ENCODE assay signal across 16 mouse cellular contexts in genomic region chr1:179345318-179345925, GRCm38 (mm10).
"Had no signal": no experiment of that assay in that cellular context is flagged by ENCODE, and none has a peak within 500 bp of the region (broad histone marks: within the 10 kb centered on the region; RNA-seq: fewer than 3 reads in every experiment).

No protein-coding gene starts in this region.

- H3K36me3 ChIP-seq: limb, embryonic 10.5 days; liver, embryonic 15.5 days had no signal

- H3K9ac ChIP-seq: liver, embryonic 15.5 days had no signal

- H3K27ac ChIP-seq: left cerebral cortex, adult 2 months; limb, embryonic 10.5 days; liver, embryonic 15.5 days had no signal

- DNase-seq: kidney, adult 8-10 months; kidney, postnatal 25 days; lung, adult 2 months; lung, postnatal 4 days; retina, postnatal 1 day; right cerebral cortex, postnatal 4 days; spleen, adult 18-20 months; thymus, adult 18-20 months; thymus, postnatal 14 days had no signal

- H3K9me3 ChIP-seq: limb, embryonic 10.5 days; liver, embryonic 15.5 days had no signal

- ATAC-seq: intestine, embryonic 16.5 days; lung, postnatal 0 days had no signal

- H3K4me3 ChIP-seq: left cerebral cortex, adult 2 months; limb, embryonic 10.5 days; liver, embryonic 15.5 days; myocyte had no signal

- H3K27me3 ChIP-seq: liver, embryonic 15.5 days had no signal

- H3K4me1 ChIP-seq: limb, embryonic 10.5 days; liver, embryonic 15.5 days had no signal

- H3K4me2 ChIP-seq: liver, embryonic 11.5 days; liver, embryonic 15.5 days had no signal
